Mouse (Mus musculus): ENCODE results near the gene Gm9495. TPM values are rescaled to one million over a fixed set of nuclear protein-coding genes. Genes with fewer than 3 reads are reported as not detected.
A peak's percentile ranks its signal among the peaks of the same experiment; 100 is the strongest.
"Not testable (repeated sequence)": the region's sequence is repeated elsewhere in the genome, so short reads cannot be mapped to it uniquely, and the experiment has no call there.

Gm9495 gene
- total RNA-seq (2021): under 1 TPM; 0.14 TPM
- long read RNA-seq, experiment 1: 0 reads
- long read RNA-seq, experiment 2: 0 reads

- H3K27ac ChIP-seq; intact Hi-C loops (cut with DNase I); DNase-seq (ENCODE audit: extremely low spot score in 1 of 2, low spot score in 2 of 2); H3K4me3 ChIP-seq: not testable (repeated sequence)
Measured at GRCm38 (mm10) chr8:69453465-69453864, at the start of gene Gm9495. Gene Gm9495, minus strand, starts transcription at chr8:69453565.

- H3K4me3 ChIP-seq; H3K27ac ChIP-seq; DNase-seq (ENCODE audit: extremely low spot score in 1 of 2, low spot score in 2 of 2); intact Hi-C loops (cut with DNase I): not testable (repeated sequence)
Measured at GRCm38 (mm10) chr8:69474946-69475345, 21.6 kb upstream of the Gm9495 start.

- H3K4me3 ChIP-seq; H3K27ac ChIP-seq; DNase-seq (ENCODE audit: extremely low spot score in 1 of 2, low spot score in 2 of 2); intact Hi-C loops (cut with DNase I): not testable (repeated sequence)
Measured at GRCm38 (mm10) chr8:69420018-69420417, 33.3 kb downstream of the Gm9495 start.

GRCm38 (mm10) chr8:69414326-69414725, 39.0 kb downstream of the Gm9495 start:
- intact Hi-C loops (cut with DNase I): no loop called here
- no peak for TF ChIP-seq CTCF (IDR thresholded peaks at IDR 0.05)
- DNase-seq (ENCODE audit: extremely low spot score in 1 of 2, low spot score in 2 of 2): no peak
- H3K4me3 ChIP-seq: no peak overlapping the region
- no peak overlapping the region for H3K27ac ChIP-seq

- Histone ChIP-seq H3K27ac (no peak overlapping the region), H3K4me3 (no peak overlapping the region)
- DNase-seq (ENCODE audit: extremely low spot score in 1 of 2, low spot score in 2 of 2): no peak
- TF ChIP-seq CTCF (IDR thresholded peaks at IDR 0.05): no peak
- intact Hi-C loops (cut with DNase I): no loop called here
Measured at GRCm38 (mm10) chr8:69404768-69405167, 48.6 kb downstream of the Gm9495 start.

- no peak for TF ChIP-seq CTCF (IDR thresholded peaks at IDR 0.05)
Measured at GRCm38 (mm10) chr8:69399956-69400443, 53.4 kb downstream of the Gm9495 start.

GRCm38 (mm10) chr8:69399181-69399955, 54.0 kb downstream of the Gm9495 start:
- peak overlapping the region; percentile 70 for H3K27ac ChIP-seq
- peak; percentile 18 for TF ChIP-seq CTCF (IDR thresholded peaks at IDR 0.05)
- intact Hi-C loops (cut with DNase I): loop anchor here (5.0 kb wide), 1 partner anchor 148 kb away; no protein-coding TSS in a partner anchor

More at GRCm38 (mm10) chr8:69399956-69400443, 53.4 kb downstream of the Gm9495 start:
- Histone ChIP-seq H3K27ac (peak overlapping the region; percentile 70), H3K4me3 (peak overlapping the region; percentile 54; the same call in 1 of the 2 replicates)
- intact Hi-C loops (cut with DNase I): loop anchor here (5.0 kb wide), 1 partner anchor 147 kb away; no protein-coding TSS in a partner anchor
- DNase-seq (ENCODE audit: extremely low spot score in 1 of 2, low spot score in 2 of 2): no peak

GRCm38 (mm10) chr8:69396196-69396595, 57.2 kb downstream of the Gm9495 start:
- H3K4me3 ChIP-seq: no peak overlapping the region
- no peak for DNase-seq (ENCODE audit: extremely low spot score in 1 of 2, low spot score in 2 of 2)
- intact Hi-C loops (cut with DNase I): loop anchor here (5.0 kb wide), 1 partner anchor 151 kb away; no protein-coding TSS in a partner anchor
- no peak for TF ChIP-seq CTCF (IDR thresholded peaks at IDR 0.05)
- peak overlapping the region; percentile 94 for H3K27ac ChIP-seq

More at GRCm38 (mm10) chr8:69399181-69399955, 54.0 kb downstream of the Gm9495 start:
- DNase-seq (ENCODE audit: extremely low spot score in 1 of 2, low spot score in 2 of 2): peak; percentile 29 to 39
- H3K4me3 ChIP-seq: peak overlapping the region; percentile 54

GRCm38 (mm10) chr8:69395050-69395789, 58.1 kb downstream of the Gm9495 start:
- Histone ChIP-seq H3K27ac (peak overlapping the region; percentile 94), H3K4me3 (peak overlapping the region; percentile 75)
- no peak for TF ChIP-seq CTCF (IDR thresholded peaks at IDR 0.05)
- DNase-seq (ENCODE audit: extremely low spot score in 1 of 2, low spot score in 2 of 2): peak; percentile 83 to 90
- intact Hi-C loops (cut with DNase I): loop anchor here (2.0 to 5.0 kb wide), 2 partner anchors 66 to 152 kb away; no protein-coding TSS in a partner anchor

GRCm38 (mm10) chr8:69384361-69384760, 69.0 kb downstream of the Gm9495 start:
- peak in 1 of 2 experiments; percentile 14 for DNase-seq (ENCODE audit: extremely low spot score in 1 of 2, low spot score in 2 of 2)
- no peak overlapping the region for H3K27ac ChIP-seq
- no peak for TF ChIP-seq CTCF (IDR thresholded peaks at IDR 0.05)
- intact Hi-C loops (cut with DNase I): no loop called here
- no peak overlapping the region for H3K4me3 ChIP-seq

Other genes with a start within 250 kb of the Gm9495 start
- 10 to 100 TPM; 11.1 to 13.4 TPM for gene Zfp930, start 244.5 kb downstream of the Gm9495 start, total RNA-seq (2021)
- gene D130040H23Rik, start 182.5 kb downstream of the Gm9495 start, total RNA-seq (2021): 10 to 100 TPM; 24.4 to 26.8 TPM
- not detected for gene Gm7697, start 69.4 kb upstream of the Gm9495 start, total RNA-seq (2021)
- 10 to 100 TPM; 18.9 to 19.7 TPM for gene Zfp868, start 172.0 kb upstream of the Gm9495 start, total RNA-seq (2021)
- gene Zfp964, start 200.9 kb upstream of the Gm9495 start, total RNA-seq (2021): 1 to 10 TPM; 3.5 to 4.6 TPM

Measured in left cerebral cortex, adult 2 months (tissue).